Mouse (Mus musculus): ENCODE measurements around the gene Ctnna2.

Ctnna2 gene

DNA sequence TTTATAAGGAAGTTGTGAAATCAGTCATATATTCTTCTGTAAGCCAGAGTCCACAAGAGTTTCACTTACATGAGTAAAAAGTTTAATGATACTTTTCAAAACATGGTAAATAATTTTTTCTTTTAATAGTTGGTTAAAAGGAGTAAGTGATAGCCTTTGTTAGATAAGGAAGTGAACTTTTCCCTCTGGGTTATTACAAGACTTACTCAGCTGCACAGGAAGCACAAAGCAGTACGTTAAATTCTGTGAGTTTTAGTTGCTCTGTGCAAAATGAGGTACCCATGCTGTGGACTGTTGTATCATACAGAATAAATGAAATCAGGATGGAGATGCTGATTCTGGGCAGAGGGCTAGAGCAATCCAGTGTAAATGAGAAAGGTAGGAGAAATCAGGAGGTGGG is 423.3 kb downstream of the Ctnna2 start:
- H3K27me3 ChIP-seq (ENCODE audit: insufficient read depth, low read length): no peaks in the 10 kb centered on the region
- TF ChIP-seq CTCF (conservative IDR thresholded peaks at IDR 0.05; ENCODE audit: low read length): no peak
- no peak for TF ChIP-seq NANOG (IDR thresholded peaks at IDR 0.05; ENCODE audit: borderline replicate concordance, low read length)
- TF ChIP-seq POU5F1 (IDR thresholded peaks at IDR 0.05; ENCODE audit: borderline replicate concordance, low read length): no peak
- H3K9me3 ChIP-seq (ENCODE audit: low read length): no peaks in the 10 kb centered on the region
- no peaks in the 10 kb centered on the region for H3K4me1 ChIP-seq (replicated peaks; ENCODE audit: low read depth, low read length)
- no peaks in the 10 kb centered on the region for H3K36me3 ChIP-seq (ENCODE audit: insufficient read depth, low read length)
- no peak overlapping the region for H3K4me3 ChIP-seq (replicated peaks; ENCODE audit: low read length)

DNA sequence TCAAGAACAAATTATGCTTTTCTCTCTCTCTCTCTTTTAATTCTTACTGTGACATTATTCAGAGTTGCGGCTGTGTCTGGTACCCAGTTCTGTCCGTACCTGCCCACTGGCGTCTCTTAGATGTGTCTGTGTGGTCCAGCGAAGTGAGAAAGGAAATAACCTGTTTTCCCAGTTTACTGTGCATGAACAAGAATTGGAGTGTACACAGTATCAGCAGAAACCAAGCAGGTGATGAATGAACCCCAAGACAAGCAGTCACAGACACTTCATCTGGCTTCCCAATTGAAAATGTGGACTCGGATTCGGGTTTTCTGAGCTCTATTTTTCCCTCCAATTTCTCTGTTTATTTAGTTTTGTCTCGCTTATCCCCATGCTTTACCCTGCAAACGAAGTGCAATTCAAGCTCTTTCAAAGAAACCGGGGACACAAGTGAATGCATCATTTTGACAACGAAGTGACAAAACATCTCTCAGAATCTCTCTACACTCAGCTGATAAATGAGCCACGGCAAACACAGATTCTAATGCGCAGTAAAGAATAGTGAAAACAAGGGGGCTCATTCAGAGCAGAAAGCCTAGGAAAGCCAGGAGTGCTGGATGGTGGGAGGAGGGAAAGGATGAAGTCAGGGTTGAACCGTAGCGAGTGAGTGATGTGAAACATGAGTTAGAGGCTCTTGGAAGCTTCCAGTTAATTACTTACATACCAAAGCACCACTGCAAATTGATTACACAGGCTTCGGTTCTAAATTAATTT is 442.3 kb downstream of the Ctnna2 start:
- Histone ChIP-seq H3K4me1 (replicated peaks; ENCODE audit: low read depth, low read length) (no peaks in the 10 kb centered on the region), H3K9me3 (ENCODE audit: low read length) (no peaks in the 10 kb centered on the region), H3K27me3 (ENCODE audit: insufficient read depth, low read length) (no peaks in the 10 kb centered on the region), H3K36me3 (ENCODE audit: insufficient read depth, low read length) (no peaks in the 10 kb centered on the region), H3K4me3 (replicated peaks; ENCODE audit: low read length) (no peak overlapping the region)
- TF ChIP-seq CTCF (conservative IDR thresholded peaks at IDR 0.05; ENCODE audit: low read length) (no peak), POU5F1 (IDR thresholded peaks at IDR 0.05; ENCODE audit: borderline replicate concordance, low read length) (no peak), NANOG (IDR thresholded peaks at IDR 0.05; ENCODE audit: borderline replicate concordance, low read length) (no peak)

- TF ChIP-seq POU5F1 (IDR thresholded peaks at IDR 0.05; ENCODE audit: borderline replicate concordance, low read length) (no peak), CTCF (conservative IDR thresholded peaks at IDR 0.05; ENCODE audit: low read length) (no peak), NANOG (IDR thresholded peaks at IDR 0.05; ENCODE audit: borderline replicate concordance, low read length) (no peak)
- no peaks in the 10 kb centered on the region for H3K27me3 ChIP-seq (ENCODE audit: insufficient read depth, low read length)
Observed at GRCm38 (mm10) chr6:77527636-77528035, 451.9 kb downstream of the Ctnna2 start.

GRCm38 (mm10) chr6:77521836-77522235 is 457.7 kb downstream of the Ctnna2 start:
- no peaks in the 10 kb centered on the region for H3K36me3 ChIP-seq (ENCODE audit: insufficient read depth, low read length)
- no peaks in the 10 kb centered on the region for H3K9me3 ChIP-seq (ENCODE audit: low read length)
- H3K4me3 ChIP-seq (replicated peaks; ENCODE audit: low read length): no peak overlapping the region
- TF ChIP-seq CTCF (conservative IDR thresholded peaks at IDR 0.05; ENCODE audit: low read length): no peak
- no peak for TF ChIP-seq NANOG (IDR thresholded peaks at IDR 0.05; ENCODE audit: borderline replicate concordance, low read length)
- no peak for TF ChIP-seq POU5F1 (IDR thresholded peaks at IDR 0.05; ENCODE audit: borderline replicate concordance, low read length)
- H3K27me3 ChIP-seq (ENCODE audit: insufficient read depth, low read length): no peaks in the 10 kb centered on the region
- no peaks in the 10 kb centered on the region for H3K4me1 ChIP-seq (replicated peaks; ENCODE audit: low read depth, low read length)

More at GRCm38 (mm10) chr6:77527636-77528035, 451.9 kb downstream of the Ctnna2 start:
- Histone ChIP-seq H3K4me1 (replicated peaks; ENCODE audit: low read depth, low read length) (no peaks in the 10 kb centered on the region), H3K9me3 (ENCODE audit: low read length) (no peaks in the 10 kb centered on the region), H3K36me3 (ENCODE audit: insufficient read depth, low read length) (no peaks in the 10 kb centered on the region), H3K4me3 (replicated peaks; ENCODE audit: low read length) (no peak overlapping the region)

- Histone ChIP-seq H3K36me3 (ENCODE audit: insufficient read depth, low read length) (no peaks in the 10 kb centered on the region), H3K27me3 (ENCODE audit: insufficient read depth, low read length) (no peaks in the 10 kb centered on the region), H3K9me3 (ENCODE audit: low read length) (no peaks in the 10 kb centered on the region), H3K4me1 (replicated peaks; ENCODE audit: low read depth, low read length) (no peaks in the 10 kb centered on the region), H3K4me3 (replicated peaks; ENCODE audit: low read length) (no peak overlapping the region)
- TF ChIP-seq NANOG (IDR thresholded peaks at IDR 0.05; ENCODE audit: borderline replicate concordance, low read length) (no peak), CTCF (conservative IDR thresholded peaks at IDR 0.05; ENCODE audit: low read length) (no peak), POU5F1 (IDR thresholded peaks at IDR 0.05; ENCODE audit: borderline replicate concordance, low read length) (no peak)
Observed at GRCm38 (mm10) chr6:77516515-77516914, 463.0 kb downstream of the Ctnna2 start.

- no peak overlapping the region for H3K4me3 ChIP-seq (replicated peaks; ENCODE audit: low read length)
- TF ChIP-seq NANOG (IDR thresholded peaks at IDR 0.05; ENCODE audit: borderline replicate concordance, low read length) (no peak), CTCF (conservative IDR thresholded peaks at IDR 0.05; ENCODE audit: low read length) (no peak), POU5F1 (IDR thresholded peaks at IDR 0.05; ENCODE audit: borderline replicate concordance, low read length) (no peak)
- no peaks in the 10 kb centered on the region for H3K9me3 ChIP-seq (ENCODE audit: low read length)
Observed at GRCm38 (mm10) chr6:77511805-77512204, 467.7 kb downstream of the Ctnna2 start.

GRCm38 (mm10) chr6:77491721-77492120 is 487.8 kb downstream of the Ctnna2 start:
- no peaks in the 10 kb centered on the region for H3K36me3 ChIP-seq (ENCODE audit: insufficient read depth, low read length)
- no peaks in the 10 kb centered on the region for H3K9me3 ChIP-seq (ENCODE audit: low read length)
- H3K4me1 ChIP-seq (replicated peaks; ENCODE audit: low read depth, low read length): no peaks in the 10 kb centered on the region
- no peak overlapping the region for H3K4me3 ChIP-seq (replicated peaks; ENCODE audit: low read length)
- TF ChIP-seq NANOG (IDR thresholded peaks at IDR 0.05; ENCODE audit: borderline replicate concordance, low read length): no peak
- no peak for TF ChIP-seq POU5F1 (IDR thresholded peaks at IDR 0.05; ENCODE audit: borderline replicate concordance, low read length)
- TF ChIP-seq CTCF (conservative IDR thresholded peaks at IDR 0.05; ENCODE audit: low read length): no peak
- H3K27me3 ChIP-seq (ENCODE audit: insufficient read depth, low read length): no peaks in the 10 kb centered on the region

More at GRCm38 (mm10) chr6:77511805-77512204, 467.7 kb downstream of the Ctnna2 start:
- Histone ChIP-seq H3K27me3 (ENCODE audit: insufficient read depth, low read length) (no peaks in the 10 kb centered on the region), H3K4me1 (replicated peaks; ENCODE audit: low read depth, low read length) (no peaks in the 10 kb centered on the region), H3K36me3 (ENCODE audit: insufficient read depth, low read length) (no peaks in the 10 kb centered on the region)

DNA sequence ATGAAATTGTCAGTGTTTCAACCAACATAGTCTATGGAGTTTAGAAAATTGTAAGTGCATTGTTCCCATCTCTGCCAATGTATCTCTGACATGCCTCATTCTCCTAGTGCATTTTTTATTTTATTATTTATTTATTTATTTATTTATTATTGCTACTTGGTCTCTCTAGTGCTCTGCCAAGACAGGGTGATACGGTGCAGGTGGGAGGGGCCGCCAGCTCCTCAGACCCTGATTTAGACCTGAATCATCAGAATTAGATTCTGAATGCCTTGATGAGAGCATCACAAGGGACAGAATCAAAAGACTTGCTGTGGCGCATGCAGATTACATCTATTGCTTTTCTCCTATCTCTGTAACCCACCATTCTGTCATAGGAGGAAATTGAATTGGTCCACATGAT is 492.8 kb downstream of the Ctnna2 start:
- H3K27me3 ChIP-seq (ENCODE audit: insufficient read depth, low read length): no peaks in the 10 kb centered on the region
- H3K9me3 ChIP-seq (ENCODE audit: low read length): 0 out of 2 replicates have a peak, but pooled peaks cover 3% of the 10 kb centered on the region
- no peak for TF ChIP-seq CTCF (conservative IDR thresholded peaks at IDR 0.05; ENCODE audit: low read length)
- no peak for TF ChIP-seq NANOG (IDR thresholded peaks at IDR 0.05; ENCODE audit: borderline replicate concordance, low read length)
- TF ChIP-seq POU5F1 (IDR thresholded peaks at IDR 0.05; ENCODE audit: borderline replicate concordance, low read length): no peak
- H3K36me3 ChIP-seq (ENCODE audit: insufficient read depth, low read length): no peaks in the 10 kb centered on the region
- H3K4me1 ChIP-seq (replicated peaks; ENCODE audit: low read depth, low read length): no peaks in the 10 kb centered on the region
- H3K4me3 ChIP-seq (replicated peaks; ENCODE audit: low read length): no peak overlapping the region

Data from E14TG2a.4 (cell line).